Mouse (Mus musculus) E14TG2a.4 (cell line): Measurements from ENCODE around the gene Rps26.

ENCODE experiments used
- CTCF ChIP-seq: conservative IDR thresholded peaks from 2 replicates; pipeline ENCODE4 v1.5.1; 2014; ENCODE audit warnings: low read length
- NANOG ChIP-seq: IDR thresholded peaks from 2 replicates; pipeline ENCODE4 v1.6.1; 2014; ENCODE audit warnings: borderline replicate concordance, low read length, mixed read lengths

GRCm38 (mm10) chr10:128665307-128665706 is 38.8 kb upstream of the Rps26 start:
- no peak for TF ChIP-seq NANOG
- TF ChIP-seq CTCF, result no peak
